ENCODE assay signal across 10 mouse cellular contexts in genomic region chr14:76507357-76507756, GRCm38 (mm10). TPM values are rescaled to one million over a fixed set of nuclear protein-coding genes. Genes with fewer than 3 reads are reported as not detected.
DNase-seq lines count a peak whose midpoint lies in the region; ATAC-seq and TF ChIP-seq lines count a peak whose summit lies in the region.
"Had no signal": no experiment of that assay in that cellular context is flagged by ENCODE, and none has a peak within 500 bp of the region (broad histone marks: within the 10 kb centered on the region; RNA-seq: fewer than 3 reads in every experiment).

No protein-coding gene starts in this region.

- intact Hi-C loops in gastrocnemius, adult 2 months (cut with DNase I) = loop anchor here (5.0 kb wide), 2 partner anchors 105 to 240 kb away; no protein-coding TSS in a partner anchor
- intact Hi-C loops in gastrocnemius, postnatal 36 days (cut with DNase I) = loop anchor here (5.0 to 10.0 kb wide), 2 partner anchors 110 to 237 kb away; no protein-coding TSS in a partner anchor

- H3K9ac ChIP-seq in limb, embryonic 15.5 days = no peak overlapping the region
- H3K9ac ChIP-seq in stomach, embryonic 15.5 days = no peak overlapping the region

- H3K4me3 ChIP-seq in gastrocnemius, adult 2 months = peak overlapping the region; percentile 83
- H3K4me3 ChIP-seq in megakaryocyte, embryonic 14.5 days (replicated peaks) = peak overlapping the region; percentile 53
- peak overlapping the region; percentile 68 for H3K4me3 ChIP-seq in limb, embryonic 15.5 days
- H3K4me3 ChIP-seq in stomach, embryonic 15.5 days (replicated peaks) = peak overlapping the region; percentile 75; the same call in 1 of the 2 replicates

- no peak for ATAC-seq in megakaryocyte, adult 5-6 weeks (ENCODE audit: poor library complexity, severe bottlenecking)
- ATAC-seq in limb, embryonic 15.5 days (ENCODE audit: insufficient number of reproducible peaks, low FRiP score, low TSS enrichment, low read depth) = no peak
- ATAC-seq in stomach, embryonic 15.5 days (ENCODE audit: insufficient read depth, low FRiP score, low read depth) = no peak

- peaks cover 37% of the 10 kb centered on the region for H3K4me1 ChIP-seq in megakaryocyte, embryonic 14.5 days
- H3K4me1 ChIP-seq in limb, embryonic 15.5 days = peaks cover 21% of the 10 kb centered on the region
- peaks cover 18% of the 10 kb centered on the region for H3K4me1 ChIP-seq in stomach, embryonic 15.5 days

- WGBS in limb, embryonic 15.5 days = 86% methylated on average over 7 of the region's 7 CpGs
- WGBS in stomach, embryonic 15.5 days = 89% methylated on average over 7 of the region's 7 CpGs

- peaks cover 8% of the 10 kb centered on the region for H3K27me3 ChIP-seq in megakaryocyte, embryonic 14.5 days (replicated peaks)
- no peaks in the 10 kb centered on the region for H3K27me3 ChIP-seq in limb, embryonic 15.5 days
- no peaks in the 10 kb centered on the region for H3K27me3 ChIP-seq in stomach, embryonic 15.5 days (replicated peaks)

- no peak overlapping the region for H3K27ac ChIP-seq in gastrocnemius, adult 2 months
- H3K27ac ChIP-seq in limb, embryonic 15.5 days = peak overlapping the region; percentile 99
- H3K27ac ChIP-seq in stomach, embryonic 15.5 days = no peak overlapping the region

- H3K4me2 ChIP-seq in limb, embryonic 15.5 days = peak overlapping the region; percentile 74
- H3K4me2 ChIP-seq in stomach, embryonic 15.5 days = peak overlapping the region; percentile 86

- H3K36me3 ChIP-seq in megakaryocyte, embryonic 14.5 days (replicated peaks; ENCODE audit: low read length) = peaks cover 35% of the 10 kb centered on the region
- H3K36me3 ChIP-seq in limb, embryonic 15.5 days = peaks cover 28% of the 10 kb centered on the region
- H3K36me3 ChIP-seq in stomach, embryonic 15.5 days = peaks cover 9% of the 10 kb centered on the region; the same call in 1 of the 2 replicates

- no peak for DNase-seq in gastrocnemius, adult 2 months
- no peak for DNase-seq in gastrocnemius, postnatal 36 days
- no peak for DNase-seq in ovary, postnatal 36 days (ENCODE audit: low spot score)
- DNase-seq in cerebellum, postnatal 4 days (ENCODE audit: low spot score in 2 of 2) = no peak
- DNase-seq: cerebellum, adult 11-12 months; lung, adult 18-20 months had no signal

- H3K9me3 ChIP-seq in megakaryocyte, embryonic 14.5 days = peaks cover 7% of the 10 kb centered on the region
- H3K9me3 ChIP-seq in limb, embryonic 15.5 days = no peaks in the 10 kb centered on the region
- no peaks in the 10 kb centered on the region for H3K9me3 ChIP-seq in stomach, embryonic 15.5 days

- TF ChIP-seq CTCF in gastrocnemius, adult 2 months (IDR thresholded peaks at IDR 0.05) = no peak

RNA-seq across cellular contexts. Expression of gene Serp2, which starts 49.3 kb away (rescaled TPM):
- under 1 TPM in 1 of 2 experiments, not detected in 1; 0.64 TPM for total RNA-seq in gastrocnemius, adult 2 months (2021)
- total RNA-seq in gastrocnemius, postnatal 36 days (2021) = under 1 TPM; 0.36 to 0.37 TPM
- 0.47 TPM in 1 of 2 replicates, not detected in the other for polyA plus RNA-seq in megakaryocyte, embryonic 14.5 days (2012; ENCODE audit: insufficient read depth, low replicate concordance)
- total RNA-seq in megakaryocyte, adult 5-6 weeks (2015) = not detected in 2 replicates
- total RNA-seq in megakaryocyte, adult 5-6 weeks (2017) = not detected in 2 replicates
- 9.7 and 9.8 TPM in 2 replicates for polyA plus RNA-seq in limb, embryonic 15.5 days (2015; fragmentation: Nextera tagmentation; extraction: Ambion mirVana)
- polyA plus RNA-seq in stomach, embryonic 15.5 days (2015; fragmentation: Nextera tagmentation; extraction: Ambion mirVana) = 9.0 and 9.2 TPM in 2 replicates
